Mouse (Mus musculus): Measurements from ENCODE around the gene Eefsec.

Eefsec gene

DNA sequence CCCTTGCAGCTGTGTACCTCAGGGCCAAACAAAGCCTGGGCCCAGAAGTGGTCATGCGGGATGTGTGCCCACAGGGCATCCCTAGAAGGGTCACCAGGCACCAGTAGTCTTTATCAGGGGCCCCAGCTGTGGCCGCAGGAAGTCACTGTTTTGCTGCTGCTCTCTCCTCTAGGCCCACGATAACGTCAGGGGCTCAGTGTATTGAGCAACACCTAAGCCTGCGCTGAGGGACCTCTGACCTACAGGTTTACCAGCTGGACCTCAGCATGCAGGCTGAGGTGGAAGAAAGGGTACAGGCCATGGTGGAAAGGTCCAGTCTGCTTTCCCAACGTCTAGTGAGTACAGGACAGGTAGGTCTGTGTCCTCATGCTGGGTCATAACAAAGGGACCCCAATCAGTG lies 192.3 kb downstream of the Eefsec start:
- DNase-seq: no peak

DNA sequence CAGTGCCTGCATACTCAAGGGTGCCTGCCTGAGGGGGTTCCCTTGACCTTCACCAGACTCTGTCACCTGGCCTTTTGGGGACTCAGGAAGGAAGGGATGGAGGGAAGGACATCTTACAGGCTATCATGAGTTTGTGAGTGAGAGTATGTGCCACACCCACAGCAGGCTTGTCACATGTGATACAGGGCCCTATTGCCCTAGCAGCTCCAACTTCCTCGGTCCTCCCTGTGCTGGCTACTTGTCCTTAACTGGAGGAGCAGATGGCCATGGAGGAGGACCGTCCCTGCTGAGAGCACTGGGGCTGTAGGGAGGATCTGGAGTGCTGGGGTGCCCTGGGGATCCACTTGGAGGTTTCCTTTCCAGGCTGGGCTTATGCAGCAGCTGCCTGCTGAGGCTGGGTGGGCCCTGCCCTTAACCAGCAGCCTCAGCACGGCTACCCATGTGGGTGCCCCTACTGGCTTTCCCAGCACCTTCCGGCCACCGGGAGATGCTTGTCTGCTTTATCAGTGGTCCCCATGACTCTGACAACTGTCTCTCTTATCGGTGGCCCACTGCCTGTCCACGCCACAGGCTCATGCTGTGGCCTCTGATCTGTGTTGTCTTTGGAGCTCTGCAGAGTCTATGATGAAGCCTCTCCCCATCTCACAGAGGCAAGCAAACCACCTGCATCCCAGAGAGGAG lies 194.4 kb downstream of the Eefsec start:
- no peak for DNase-seq

DNA sequence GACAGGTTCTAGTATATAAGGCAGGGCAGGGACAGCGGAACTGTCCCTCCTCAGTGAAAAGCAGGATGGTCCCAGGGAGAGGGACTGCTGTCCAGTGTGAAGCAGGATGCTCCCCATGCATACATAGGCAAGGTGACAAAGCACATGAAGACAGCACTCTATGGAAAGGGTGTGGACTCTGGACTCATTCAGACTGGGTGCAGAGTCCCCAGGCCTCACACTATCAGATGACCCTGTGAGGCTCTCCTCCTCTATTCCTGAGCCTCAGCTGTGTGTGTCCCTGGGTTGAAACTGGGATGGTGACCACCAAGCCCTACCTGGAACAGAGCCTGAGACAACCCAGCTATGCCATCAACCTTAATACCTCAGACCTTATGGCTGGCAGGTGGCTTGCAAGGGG lies 194.9 kb downstream of the Eefsec start:
- no peak for DNase-seq

DNA sequence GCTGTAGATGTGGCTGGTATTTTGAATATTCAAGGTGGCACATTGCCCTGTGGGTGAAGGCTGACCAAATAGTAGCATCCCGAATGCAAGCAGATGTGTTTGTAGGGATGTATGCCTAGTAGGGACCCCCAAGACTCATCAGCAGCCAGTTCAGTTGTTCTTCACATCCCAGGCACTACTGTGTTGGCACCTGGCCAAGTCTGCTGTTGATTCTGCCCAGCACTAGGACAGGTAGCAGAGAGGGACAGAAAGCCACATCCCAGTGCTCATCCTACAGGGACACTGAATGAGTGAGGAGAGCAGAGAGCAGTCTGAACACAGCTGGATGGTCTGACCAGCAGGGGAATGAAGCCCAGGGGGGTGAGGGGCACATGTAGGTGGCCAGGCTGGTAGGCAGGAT lies 197.1 kb downstream of the Eefsec start:
- no peak for DNase-seq

DNA sequence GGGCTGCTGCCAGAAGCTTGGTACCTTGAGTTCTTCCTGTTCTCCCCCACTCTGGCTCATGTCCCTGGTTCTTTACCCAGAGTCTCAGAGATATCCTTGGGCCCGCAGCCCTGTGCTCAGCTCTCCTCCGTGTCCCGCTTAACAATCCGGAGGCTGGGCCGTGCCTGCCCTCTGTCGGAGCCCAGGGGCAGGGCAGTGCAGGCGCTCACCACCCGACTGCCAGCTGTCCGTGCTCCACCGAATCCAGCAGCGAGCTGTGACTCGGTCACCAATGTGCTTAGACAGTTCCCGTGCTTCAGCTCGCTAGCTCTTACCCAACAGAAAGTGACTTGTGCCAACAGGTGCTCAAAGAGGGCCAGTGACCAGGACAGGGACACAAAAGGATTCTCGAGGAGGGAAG lies 203.7 kb downstream of the Eefsec start:
- DNase-seq: peak; percentile 28

DNA sequence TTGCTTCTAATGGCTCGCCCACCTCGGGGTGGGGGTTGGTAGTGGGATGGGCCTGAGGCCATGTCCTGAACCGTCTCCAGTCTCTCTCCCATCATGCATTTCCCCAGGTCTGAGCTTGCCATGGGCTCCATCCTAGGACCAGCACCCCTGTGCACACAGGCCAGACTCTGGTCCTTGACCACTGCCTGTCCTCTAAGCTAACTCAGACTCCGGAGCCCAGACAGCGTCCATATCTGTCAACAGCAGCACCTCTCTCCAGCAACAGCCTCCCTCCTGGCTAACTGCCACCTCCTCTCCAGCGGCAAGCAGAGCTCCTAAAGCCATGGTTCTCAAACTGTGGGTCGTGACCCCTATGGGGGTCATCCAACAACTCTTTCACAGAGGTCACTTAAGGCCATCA lies 209.8 kb downstream of the Eefsec start:
- DNase-seq: no peak

DNA sequence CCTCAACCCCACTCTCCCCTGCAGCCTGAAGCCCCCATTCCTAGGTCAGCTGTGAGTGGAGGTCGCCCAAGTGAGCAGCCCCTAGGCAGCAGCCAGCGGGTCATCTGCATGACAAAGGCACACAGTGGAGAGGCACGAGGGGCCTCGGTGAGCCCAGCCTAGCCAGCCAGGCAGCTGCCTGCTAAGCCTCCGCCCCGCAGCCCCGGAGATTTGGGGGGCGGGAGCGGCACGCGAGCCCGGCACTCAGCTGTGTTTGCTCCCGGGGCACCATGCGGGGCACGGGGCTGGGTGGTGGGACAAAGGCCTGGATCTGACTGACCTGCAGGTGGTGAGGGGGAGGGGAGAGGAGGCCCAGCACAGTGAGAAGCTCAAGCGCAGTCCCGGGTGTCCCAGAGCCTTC lies 210.4 kb downstream of the Eefsec start:
- DNase-seq: no peak

DNA sequence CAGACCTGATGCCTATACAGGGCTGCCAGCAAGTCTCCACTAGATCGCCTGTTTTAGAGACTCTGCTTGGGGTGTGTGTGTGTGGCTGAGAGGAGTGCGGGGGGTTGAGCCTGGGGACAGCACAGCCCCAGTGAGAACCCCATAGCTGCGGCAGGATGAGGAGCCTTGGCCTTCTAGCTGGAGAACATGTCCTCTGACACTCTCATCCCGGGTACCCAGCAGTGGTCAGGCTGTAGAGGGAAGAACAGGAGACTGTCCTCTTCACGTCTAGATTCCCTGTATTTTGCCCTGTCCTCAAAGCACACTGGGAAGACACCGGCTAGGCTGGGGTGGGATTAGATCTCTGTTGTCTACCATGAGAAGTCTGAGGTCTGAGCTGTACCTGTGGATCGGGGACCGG lies 210.9 kb downstream of the Eefsec start:
- DNase-seq: no peak

DNA sequence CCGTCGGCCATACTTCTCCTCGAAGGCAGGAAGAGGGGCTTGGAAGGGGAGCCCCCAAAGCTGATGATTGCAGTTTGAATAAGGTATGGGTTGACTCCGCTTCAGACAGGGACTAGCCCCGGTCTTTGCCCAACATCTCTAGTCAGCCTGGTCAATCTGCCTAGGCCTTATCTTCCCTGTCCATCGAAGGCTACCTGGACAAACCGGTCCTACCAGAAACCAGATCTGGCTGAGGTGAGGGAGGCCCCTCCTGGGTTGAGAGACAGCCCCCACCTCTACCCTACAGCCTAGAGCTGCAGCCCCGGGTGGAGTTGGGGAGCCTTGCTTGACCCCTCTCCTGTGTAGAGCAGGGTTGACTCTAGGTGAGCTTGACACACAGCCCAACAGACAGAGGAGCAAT lies 212.3 kb downstream of the Eefsec start:
- no peak for DNase-seq

DNA sequence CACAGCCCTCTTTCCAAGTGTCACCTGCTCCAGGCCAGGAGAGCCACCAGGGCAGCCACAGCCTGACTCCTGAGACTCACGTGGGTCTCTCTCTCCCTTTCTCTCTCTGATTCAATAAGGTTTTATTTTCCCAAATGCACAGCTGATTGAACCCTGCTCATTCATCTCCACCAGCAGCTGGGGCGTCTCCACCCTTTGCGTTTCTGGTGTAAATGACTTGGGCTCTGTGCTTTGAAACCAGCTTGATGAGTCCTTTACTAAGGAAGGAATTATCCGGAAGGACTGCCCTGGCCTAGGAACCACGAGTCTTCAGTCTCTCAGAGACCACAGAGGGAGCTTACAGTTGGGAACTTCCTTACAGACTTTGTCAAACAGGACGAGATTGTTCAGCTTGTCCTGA lies 214.1 kb downstream of the Eefsec start:
- no peak for DNase-seq

DNA sequence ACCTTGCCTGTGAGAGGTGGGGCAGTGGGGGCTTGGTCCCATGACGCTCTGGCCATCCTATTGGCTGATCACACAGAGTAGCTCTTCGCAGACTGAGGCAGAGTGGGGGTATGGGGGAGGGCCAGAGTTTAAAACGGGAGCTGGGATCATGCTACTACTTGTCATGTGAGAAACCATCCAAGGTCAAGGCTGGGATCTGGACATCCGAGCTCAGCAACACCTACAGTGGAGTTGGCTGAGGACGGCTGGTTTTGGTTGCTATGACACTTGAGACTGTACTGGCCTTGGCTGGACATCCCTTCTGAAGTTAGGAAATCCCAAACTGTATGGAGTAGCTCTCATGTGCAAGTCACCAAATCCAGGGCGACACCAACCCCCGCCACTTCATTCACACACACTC lies 214.5 kb downstream of the Eefsec start:
- no peak for DNase-seq

DNA sequence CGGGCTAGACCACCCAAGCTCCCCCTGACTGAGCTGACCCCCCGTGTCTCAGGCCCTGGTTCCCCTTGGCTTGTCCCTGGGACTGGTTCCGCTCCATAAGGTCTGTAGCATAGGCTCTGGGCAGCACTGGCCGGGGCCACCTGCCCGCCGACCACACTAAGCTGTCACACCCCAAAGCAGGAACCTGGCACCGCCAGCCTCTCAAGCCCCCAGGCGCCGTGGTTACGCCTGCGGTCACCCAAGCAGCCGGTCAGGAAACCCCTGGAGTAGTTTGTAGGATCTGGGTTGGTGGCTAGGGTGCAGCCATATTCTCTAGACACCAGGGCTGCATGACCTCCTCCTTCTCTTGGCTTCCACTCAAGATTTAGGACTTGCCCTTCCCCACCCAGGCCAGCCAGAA lies 217.1 kb downstream of the Eefsec start:
- DNase-seq: no peak

DNA sequence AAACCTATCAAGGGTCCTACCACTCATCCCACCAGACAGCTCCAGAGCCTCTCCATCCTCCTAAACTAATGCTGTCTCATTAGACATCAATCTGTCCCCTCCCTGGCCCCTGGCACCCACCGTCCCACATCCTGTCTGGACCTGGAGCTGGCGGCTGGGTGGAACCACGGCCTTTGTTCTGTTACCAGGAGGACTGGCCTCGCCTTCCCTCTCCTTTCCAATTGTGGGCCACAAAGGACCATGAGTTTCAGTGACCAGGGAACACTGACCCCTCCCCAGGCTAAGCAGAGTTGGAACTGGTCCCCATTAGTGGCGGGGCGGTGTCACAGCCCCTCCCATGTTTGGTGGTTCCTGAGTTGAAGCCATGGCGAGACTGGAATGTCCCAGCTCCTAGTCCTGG lies 218.8 kb downstream of the Eefsec start:
- DNase-seq: no peak

DNA sequence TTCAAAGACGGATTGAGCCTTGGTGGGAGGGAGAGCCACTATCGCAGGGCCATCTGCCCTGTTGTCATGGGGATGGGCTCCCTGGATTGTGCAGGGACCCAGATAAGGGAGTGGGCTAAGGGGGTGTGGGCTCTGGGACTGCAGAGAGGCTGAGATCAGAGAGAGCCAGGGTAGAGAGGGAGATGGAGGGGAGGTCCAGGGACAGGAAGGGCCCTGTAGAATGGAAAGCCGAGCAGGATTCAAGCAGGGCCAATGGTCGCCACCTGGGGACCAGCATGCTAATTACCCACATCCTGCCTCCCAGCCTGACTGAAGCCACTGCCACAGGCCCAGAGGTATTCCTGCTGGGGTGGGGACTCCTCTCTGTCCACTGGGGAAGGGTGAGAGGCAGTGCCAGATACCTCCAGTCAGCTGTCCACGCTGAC lies 219.8 kb downstream of the Eefsec start:
- no peak for DNase-seq

DNA sequence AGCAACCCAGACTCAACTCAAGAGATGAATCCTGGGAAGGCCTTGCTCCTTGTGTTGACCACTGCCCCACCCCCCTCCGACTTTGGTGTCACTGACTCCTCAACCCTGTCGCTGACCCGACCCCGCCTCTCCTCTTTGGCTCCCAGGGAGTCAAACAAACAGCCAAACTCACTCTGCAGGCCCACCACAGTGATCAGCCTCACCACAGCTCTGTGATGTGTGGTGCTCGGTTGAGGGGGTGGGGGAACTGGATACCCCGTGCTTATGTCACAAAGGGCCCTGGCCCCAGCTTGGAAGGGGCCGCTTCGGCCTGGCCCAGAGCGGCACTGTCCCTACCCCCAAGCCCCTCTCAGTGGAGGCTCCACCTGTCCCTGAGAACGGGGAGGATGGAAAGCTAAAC lies 224.4 kb downstream of the Eefsec start, which contains the start of gene Dnajb8:
Gene Dnajb8 (plus strand): TSS at position 301 of the 400 bp plus-strand sequence.
- no peak for DNase-seq

DNA sequence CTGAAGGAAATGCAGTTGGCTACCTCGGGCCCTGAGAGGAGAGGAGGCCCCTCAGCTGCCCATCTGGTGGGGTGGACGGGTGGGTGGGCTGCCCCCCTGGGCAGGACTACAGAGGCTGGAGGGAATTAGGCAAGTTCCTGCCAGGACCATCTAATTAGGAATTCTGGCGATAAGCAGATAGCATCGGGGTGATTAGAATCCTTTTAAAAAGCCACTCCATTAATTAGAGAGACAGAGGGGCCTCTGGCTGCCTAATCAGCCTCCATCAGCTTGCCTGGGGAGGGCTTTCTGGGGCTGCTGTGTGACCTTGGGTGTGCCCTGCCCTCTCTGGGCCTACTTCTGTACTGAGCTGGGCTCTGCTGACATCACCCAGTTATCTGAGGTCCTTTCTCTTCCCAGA lies 227.2 kb downstream of the Eefsec start:
- no peak for DNase-seq

DNA sequence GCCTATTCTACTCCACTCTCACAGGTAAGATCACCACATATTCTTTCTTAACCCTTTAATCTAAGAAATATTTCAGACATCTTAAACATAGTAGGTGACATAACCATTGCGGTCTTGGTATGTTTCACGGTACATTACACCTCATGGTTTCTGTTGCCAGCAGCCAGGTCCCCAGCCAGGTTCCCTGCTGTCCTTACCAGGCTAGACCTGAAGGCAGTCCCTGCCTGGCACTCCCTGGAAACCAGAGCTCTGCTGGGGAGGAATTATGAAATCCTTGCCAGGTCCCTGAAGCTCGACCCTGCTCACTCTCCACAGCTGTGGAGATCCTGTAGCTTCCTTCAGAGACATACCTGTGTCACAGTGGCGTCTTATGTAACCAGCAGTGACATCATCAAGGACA lies 230.1 kb downstream of the Eefsec start:
- no peak for DNase-seq

DNA sequence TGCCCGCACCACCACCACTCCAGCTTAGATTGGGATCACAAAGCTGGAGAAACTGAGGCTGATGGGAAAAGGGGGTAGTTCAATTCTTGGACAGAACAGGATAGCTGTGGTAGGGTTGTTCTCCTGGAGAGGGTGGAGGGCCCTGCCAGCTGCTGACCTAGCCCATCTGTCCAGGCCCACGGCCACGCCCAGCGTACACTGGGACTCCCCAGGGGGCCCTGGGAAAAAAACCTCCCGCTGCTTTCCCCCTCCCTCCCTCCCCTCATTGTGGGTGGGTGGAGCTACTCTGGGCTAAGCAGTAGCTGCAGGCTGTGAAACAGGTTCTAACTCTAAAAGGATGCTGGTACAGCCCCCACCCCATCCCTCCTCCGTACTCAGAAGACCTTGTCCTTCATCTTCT lies 230.5 kb downstream of the Eefsec start:
- no peak for DNase-seq

DNA sequence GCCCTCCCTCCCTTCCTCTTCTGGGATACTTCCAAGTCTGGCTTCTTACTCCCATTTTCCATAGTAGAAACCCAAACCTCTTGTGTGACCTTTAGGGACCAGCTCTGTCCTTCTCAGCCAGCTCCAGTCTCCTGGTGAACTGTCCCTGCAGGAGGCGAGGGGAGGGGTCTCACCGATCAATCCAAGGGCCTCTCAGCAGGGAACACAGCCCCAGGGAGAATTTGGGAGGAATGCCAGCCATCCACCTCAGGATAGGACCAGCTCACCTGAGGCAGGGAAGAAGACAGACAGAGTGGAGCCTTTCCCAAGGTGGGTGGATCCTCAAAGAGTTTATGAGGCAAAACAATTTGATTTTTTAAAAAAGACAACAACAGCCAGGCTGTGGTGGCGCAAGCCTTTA lies 236.2 kb downstream of the Eefsec start:
- DNase-seq: no peak

DNA sequence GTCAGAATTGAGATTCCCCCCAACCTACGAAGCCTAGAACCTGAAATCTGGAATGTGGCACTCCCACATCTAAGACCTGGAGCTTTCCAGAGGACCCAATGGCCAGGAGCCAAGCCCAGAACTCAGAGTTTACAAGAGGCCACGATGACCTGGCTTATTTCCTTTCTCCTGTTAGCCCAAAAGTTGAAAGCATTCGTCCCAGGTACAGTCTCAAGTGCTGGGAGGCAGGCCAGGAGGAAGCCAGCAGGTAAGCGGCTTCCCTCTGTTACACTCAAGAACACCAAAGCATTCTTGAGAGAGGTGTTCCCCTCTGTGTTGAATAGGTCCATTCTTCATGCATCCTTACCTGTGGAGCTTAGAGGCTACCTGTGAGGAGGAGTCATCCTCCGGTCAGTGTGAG lies 236.9 kb downstream of the Eefsec start:
- no peak for DNase-seq

DNA sequence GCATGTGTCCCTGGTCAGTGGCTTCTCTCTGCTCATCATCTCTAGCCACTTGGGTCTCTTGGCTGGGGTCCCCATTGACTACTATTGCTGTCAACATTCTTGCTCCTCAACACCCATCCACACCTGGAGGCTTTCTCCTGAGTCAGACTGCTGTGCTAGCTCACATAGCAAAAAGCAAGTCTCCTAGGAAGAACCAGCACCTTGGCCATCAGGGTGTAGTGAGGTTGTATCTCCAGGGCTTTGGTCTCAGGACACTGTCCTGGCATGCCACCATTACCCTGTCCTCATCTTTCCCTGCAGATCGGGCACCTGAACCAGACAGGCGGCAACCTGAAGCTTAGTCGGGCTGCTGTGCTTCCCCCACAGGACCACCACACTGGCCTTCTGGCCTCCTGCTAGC lies 238.0 kb downstream of the Eefsec start:
- DNase-seq: no peak

DNA sequence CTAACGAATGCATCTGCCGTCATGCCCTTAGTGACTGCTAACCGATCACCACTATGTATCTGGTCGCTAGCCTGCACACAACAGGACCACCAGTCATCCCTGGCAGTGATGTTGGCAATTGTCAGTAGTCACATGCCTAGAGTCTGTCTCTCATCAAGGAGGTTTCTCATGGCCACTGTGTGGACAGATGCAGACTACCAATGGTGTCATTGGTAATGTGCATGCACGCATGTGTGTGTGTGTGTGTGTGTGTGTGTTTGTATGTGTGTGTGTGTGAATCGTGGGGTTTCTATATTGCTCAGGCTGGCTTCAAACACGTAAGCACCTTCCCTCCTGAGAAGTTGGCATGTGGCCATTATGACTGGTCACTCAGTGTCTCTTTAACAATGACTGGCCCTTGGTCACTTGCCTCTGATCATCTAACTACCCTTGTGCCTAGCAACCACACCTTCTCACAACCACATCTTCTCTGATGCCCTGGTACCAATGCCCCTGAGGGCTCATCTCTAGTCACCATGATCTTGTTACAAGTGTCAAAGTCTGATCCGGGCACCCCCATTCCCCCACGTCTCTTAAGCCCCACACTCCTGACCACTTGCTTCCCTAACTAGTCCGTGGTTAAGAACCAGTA lies 238.8 kb downstream of the Eefsec start:
- no peak for DNase-seq

Measured in cerebellum, adult 9-11 months (tissue).